Mouse (Mus musculus) macrophage (primary cell): Measurements from ENCODE around the gene Cryaa. TPM values are rescaled to one million over a fixed set of nuclear protein-coding genes. Genes with fewer than 3 reads are reported as not detected.

ENCODE experiments used
- H3K27ac ChIP-seq: fragments of 350-480 bp; formaldehyde crosslinking; 2 replicates; pipeline ENCODE4 v1.9.0; 2021
- H3K36me3 ChIP-seq: fragments of 350-480 bp; formaldehyde crosslinking; 2 replicates; pipeline ENCODE4 v1.9.0; 2021; ENCODE audit errors: inconsistent target
- H3K4me3 ChIP-seq: fragments of 350-480 bp; formaldehyde crosslinking; 2 replicates; pipeline ENCODE4 v1.9.0; 2021; ENCODE audit errors: inconsistent target
- H3K79me2 ChIP-seq: fragments of 350-480 bp; formaldehyde crosslinking; 2 replicates; pipeline ENCODE4 v1.9.0; 2021; ENCODE audit errors: inconsistent target
- WGBS: methylation state at CpG from one replicate; pipeline ENCODE4 v1.1.7; 2026; ENCODE audit warnings: inconsistent platforms; ENCODE audit not compliant: missing documents; 5-methylcytosine and 5-hydroxymethylcytosine counted together
- polyA plus RNA-seq: library from polyadenylated mRNA; stranded (reverse); fragments of 250-400 nt; gene quantifications from 3 replicates; pipeline ENCODE4 v1.2.4, GENCODE M21; 2018; ENCODE audit warnings: inconsistent platforms

Cryaa gene
- polyA plus RNA-seq, 1 experiment from 2014 or later: not detected

GRCm38 (mm10) chr17:31652152-31652551, 25.5 kb upstream of the Cryaa start:
- peaks cover 78% of the 10 kb centered on the region for H3K36me3 ChIP-seq
- no peak overlapping the region for H3K4me3 ChIP-seq
- no peak overlapping the region for H3K27ac ChIP-seq
- peaks cover 66% of the 10 kb centered on the region for H3K79me2 ChIP-seq
- 89% methylated on average over 14 of the region's 14 CpGs for WGBS

GRCm38 (mm10) chr17:31653277-31653676, 24.3 kb upstream of the Cryaa start:
- Histone ChIP-seq H3K27ac (no peak overlapping the region), H3K4me3 (no peak overlapping the region), H3K79me2 (peaks cover 77% of the 10 kb centered on the region), H3K36me3 (peaks cover 67% of the 10 kb centered on the region)
- WGBS: 91% methylated on average over 6 of the region's 6 CpGs

GRCm38 (mm10) chr17:31655366-31655765, 22.2 kb upstream of the Cryaa start:
- 80% methylated on average over 4 of the region's 4 CpGs for WGBS
- peaks cover 46% of the 10 kb centered on the region for H3K36me3 ChIP-seq
- no peak overlapping the region for H3K4me3 ChIP-seq
- no peak overlapping the region for H3K27ac ChIP-seq
- peaks cover 77% of the 10 kb centered on the region for H3K79me2 ChIP-seq

GRCm38 (mm10) chr17:31656682-31657081, 20.9 kb upstream of the Cryaa start:
- 75% methylated on average over 5 of the region's 5 CpGs for WGBS
- H3K36me3 ChIP-seq: peaks cover 33% of the 10 kb centered on the region
- peaks cover 66% of the 10 kb centered on the region for H3K79me2 ChIP-seq
- H3K4me3 ChIP-seq: no peak overlapping the region; the same call in 1 of the 2 replicates
- no peak overlapping the region for H3K27ac ChIP-seq

- peak overlapping the region; percentile 88 for H3K4me3 ChIP-seq
- 44% methylated on average over 12 of the region's 12 CpGs for WGBS
- peaks cover 26% of the 10 kb centered on the region for H3K36me3 ChIP-seq
- H3K27ac ChIP-seq: peak overlapping the region; percentile 64
- H3K79me2 ChIP-seq: peaks cover 59% of the 10 kb centered on the region
Observed at GRCm38 (mm10) chr17:31657141-31657983, 20.2 kb upstream of the Cryaa start.

- Histone ChIP-seq H3K79me2 (peaks cover 51% of the 10 kb centered on the region), H3K36me3 (peaks cover 19% of the 10 kb centered on the region), H3K4me3 (peak overlapping the region; percentile 88), H3K27ac (peak overlapping the region; percentile 64)
- WGBS: under 1% methylated on average over 27 of the region's 27 CpGs
Observed at GRCm38 (mm10) chr17:31658136-31658467, 19.5 kb upstream of the Cryaa start.

GRCm38 (mm10) chr17:31658468-31659185, 19.0 kb upstream of the Cryaa start, which contains the start of gene U2af1:
U2af1 (minus strand) TSS chr17:31658892.
- H3K4me3 ChIP-seq: peak within 1 kb of the TSS; percentile 88
- peaks cover 46% of the 10 kb centered on the region for H3K79me2 ChIP-seq
- peak within 1 kb of the TSS; percentile 64 for H3K27ac ChIP-seq
- WGBS: under 1% methylated on average over 72 of the region's 77 CpGs
- H3K36me3 ChIP-seq: peaks cover 14% of the 10 kb centered on the region

GRCm38 (mm10) chr17:31660661-31661250, 16.9 kb upstream of the Cryaa start:
- no peak overlapping the region for H3K27ac ChIP-seq
- H3K79me2 ChIP-seq: peaks cover 25% of the 10 kb centered on the region
- H3K36me3 ChIP-seq: no peaks in the 10 kb centered on the region
- 87% methylated on average over 8 of the region's 8 CpGs for WGBS
- no peak overlapping the region for H3K4me3 ChIP-seq

GRCm38 (mm10) chr17:31662855-31663254, 14.8 kb upstream of the Cryaa start:
- Histone ChIP-seq H3K36me3 (no peaks in the 10 kb centered on the region), H3K4me3 (no peak overlapping the region), H3K27ac (no peak overlapping the region), H3K79me2 (peaks cover 4% of the 10 kb centered on the region)

GRCm38 (mm10) chr17:31664760-31665159, 12.8 kb upstream of the Cryaa start:
- Histone ChIP-seq H3K27ac (no peak overlapping the region), H3K36me3 (no peaks in the 10 kb centered on the region), H3K79me2 (no peaks in the 10 kb centered on the region), H3K4me3 (no peak overlapping the region)
- WGBS: 0% methylated on average over 4 of the region's 4 CpGs

- H3K27ac ChIP-seq: no peak overlapping the region
- no peaks in the 10 kb centered on the region for H3K79me2 ChIP-seq
- 55% methylated on average over 8 of the region's 9 CpGs for WGBS
- H3K36me3 ChIP-seq: no peaks in the 10 kb centered on the region
- no peak overlapping the region for H3K4me3 ChIP-seq
Observed at GRCm38 (mm10) chr17:31668306-31668705, 9.3 kb upstream of the Cryaa start.

GRCm38 (mm10) chr17:31670163-31670562, 7.4 kb upstream of the Cryaa start:
- Histone ChIP-seq H3K79me2 (no peaks in the 10 kb centered on the region), H3K27ac (no peak overlapping the region), H3K4me3 (no peak overlapping the region), H3K36me3 (no peaks in the 10 kb centered on the region)
- WGBS: 85% methylated on average over 11 of the region's 11 CpGs

GRCm38 (mm10) chr17:31671698-31672097, 5.9 kb upstream of the Cryaa start:
- Histone ChIP-seq H3K79me2 (no peaks in the 10 kb centered on the region), H3K36me3 (no peaks in the 10 kb centered on the region), H3K4me3 (no peak overlapping the region), H3K27ac (no peak overlapping the region)
- WGBS: 97% methylated on average over 8 of the region's 8 CpGs

- WGBS: 73% methylated on average over 10 of the region's 12 CpGs
- Histone ChIP-seq H3K36me3 (no peaks in the 10 kb centered on the region), H3K4me3 (no peak overlapping the region), H3K79me2 (no peaks in the 10 kb centered on the region), H3K27ac (no peak overlapping the region)
Observed at GRCm38 (mm10) chr17:31672279-31672678, 5.3 kb upstream of the Cryaa start.

GRCm38 (mm10) chr17:31674426-31674825, 3.2 kb upstream of the Cryaa start:
- Histone ChIP-seq H3K4me3 (no peak overlapping the region), H3K79me2 (no peaks in the 10 kb centered on the region), H3K36me3 (no peaks in the 10 kb centered on the region), H3K27ac (no peak overlapping the region)
- WGBS: 82% methylated on average over 1 of the region's 1 CpGs
